In the genomic region with DNA sequence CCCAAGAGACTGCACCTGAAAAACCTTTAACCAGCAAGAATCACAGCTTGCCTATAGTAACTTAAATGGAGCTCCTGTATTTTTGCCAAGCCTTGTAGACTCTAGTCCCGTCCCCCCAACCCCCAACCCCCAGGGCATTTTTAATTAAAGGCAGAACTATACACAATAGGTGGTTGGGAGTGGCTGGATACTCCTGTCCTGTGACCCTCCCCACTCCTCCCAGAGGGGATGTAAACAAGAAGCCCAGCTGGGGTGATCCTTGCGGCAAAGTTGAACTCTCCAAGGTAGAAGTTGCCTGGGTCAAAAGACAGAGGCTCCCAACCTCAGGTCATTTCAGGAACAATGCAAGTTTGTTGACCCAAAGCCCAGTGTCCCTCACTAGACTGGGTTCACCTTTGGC, we compare ENCODE assay signal across 28 mouse cellular contexts. TPM values are rescaled to one million over a fixed set of nuclear protein-coding genes. Genes with fewer than 3 reads are reported as not detected.
DNase-seq lines count a peak whose midpoint lies in the region; ATAC-seq and TF ChIP-seq lines count a peak whose summit lies in the region.
"Had no signal": no experiment of that assay in that cellular context is flagged by ENCODE, and none has a peak within 500 bp of the region (broad histone marks: within the 10 kb centered on the region; RNA-seq: fewer than 3 reads in every experiment).

No protein-coding gene starts in this region.

- H3K27me3 ChIP-seq in E14TG2a.4 (ENCODE audit: insufficient read depth, low read length) (no peaks in the 10 kb centered on the region), ES-Bruce4 (ENCODE audit: control insufficient read depth, insufficient read depth, low read length, poor library complexity, severe bottlenecking) (no peaks in the 10 kb centered on the region)
- peaks cover 11% of the 10 kb centered on the region; the same call in 1 of the 2 replicates for H3K27me3 ChIP-seq in forebrain, embryonic 14.5 days (replicated peaks; ENCODE audit: control insufficient read depth, insufficient read depth, low read length)

- DNase-seq in ES-E14 (ENCODE audit: low read depth, low spot score) (peak; percentile 97), ZHBTc4 (ENCODE audit: low read depth, low spot score) (peak; percentile 95)
- no peak for DNase-seq in layer of hippocampus, postnatal 25 days (ENCODE audit: extremely low spot score in 1 of 2, low spot score in 1 of 2)
- no peak for DNase-seq in heart, adult 18-20 months
- no peak for DNase-seq in forebrain, embryonic 14.5 days (ENCODE audit: low spot score)
- DNase-seq: adrenal gland, adult 8-10 months; adrenal gland, postnatal 14 days; adrenal gland, postnatal 36 days; cerebellum, adult 11-12 months; cerebellum, adult 2 months; cerebellum, adult 9-10 months; cerebellum, postnatal 14 days; cerebellum, postnatal 36 days; embryo, embryonic 11 days; forebrain, postnatal 0 days had no signal

- no peak for ATAC-seq in forebrain, embryonic 14.5 days
- ATAC-seq: activated CD4-positive, CD25-positive, alpha-beta regulatory T cell, adult 4 months; forebrain, embryonic 15.5 days; forebrain, postnatal 0 days had no signal

- peak overlapping the region; percentile 80 for H3K4me3 ChIP-seq in E14TG2a.4 (replicated peaks; ENCODE audit: low read length)
- H3K4me3 ChIP-seq in ES-Bruce4 (ENCODE audit: low read depth, low read length), result no peak overlapping the region
- H3K4me3 ChIP-seq in ES-E14 (ENCODE audit: insufficient read depth in 1 of 2, low read depth in 1 of 2, low read length in 2 of 2, poor library complexity in 1 of 2, severe bottlenecking in 1 of 2), result no peak overlapping the region
- H3K4me3 ChIP-seq in forebrain, embryonic 14.5 days (ENCODE audit: low read depth, low read length), result no peak overlapping the region
- H3K4me3 ChIP-seq: embryonic facial prominence, embryonic 13.5 days; embryonic facial prominence, embryonic 15.5 days; erythroblast, embryonic 14.5 days; forebrain, embryonic 10.5 days; forebrain, embryonic 12.5 days; forebrain, embryonic 15.5 days had no signal

- no peaks in the 10 kb centered on the region for H3K36me3 ChIP-seq in E14TG2a.4 (ENCODE audit: insufficient read depth, low read length)
- H3K36me3 ChIP-seq in ES-Bruce4 (ENCODE audit: control insufficient read depth, insufficient read depth, low read length, poor library complexity, severe bottlenecking), result no peaks in the 10 kb centered on the region
- no peaks in the 10 kb centered on the region; the same call in 1 of the 2 replicates for H3K36me3 ChIP-seq in ES-E14 (ENCODE audit: control insufficient read depth, insufficient read depth, low read length, poor library complexity, severe bottlenecking)
- no peaks in the 10 kb centered on the region for H3K36me3 ChIP-seq in forebrain, embryonic 14.5 days (ENCODE audit: control insufficient read depth, insufficient read depth, low read length)
- H3K36me3 ChIP-seq: embryonic facial prominence, embryonic 13.5 days; embryonic facial prominence, embryonic 15.5 days; forebrain, embryonic 10.5 days; forebrain, embryonic 12.5 days; forebrain, embryonic 15.5 days had no signal

- H3K9me3 ChIP-seq in E14TG2a.4 (ENCODE audit: low read length), result peaks cover 7% of the 10 kb centered on the region; the same call in 1 of the 2 replicates
- H3K9me3 ChIP-seq in ES-Bruce4 (replicated peaks; ENCODE audit: control insufficient read depth, insufficient read depth, low read length, poor library complexity, severe bottlenecking), result no peaks in the 10 kb centered on the region; the same call in 1 of the 2 replicates
- no peaks in the 10 kb centered on the region for H3K9me3 ChIP-seq in ES-E14 (ENCODE audit: control insufficient read depth, insufficient read depth, low read depth, low read length)
- H3K9me3 ChIP-seq in forebrain, embryonic 14.5 days (replicated peaks; ENCODE audit: control insufficient read depth, low read length), result no peaks in the 10 kb centered on the region
- H3K9me3 ChIP-seq: embryonic facial prominence, embryonic 13.5 days; embryonic facial prominence, embryonic 15.5 days; forebrain, embryonic 10.5 days; forebrain, embryonic 12.5 days; forebrain, embryonic 15.5 days had no signal

- H3K4me1 ChIP-seq in E14TG2a.4 (replicated peaks; ENCODE audit: low read depth, low read length), result peaks cover 75% of the 10 kb centered on the region
- H3K4me1 ChIP-seq in ES-Bruce4 (ENCODE audit: control insufficient read depth, insufficient read depth, low read length), result peaks cover 6% of the 10 kb centered on the region
- peaks cover 11 to 21% of the 10 kb centered on the region in 2 experiments for H3K4me1 ChIP-seq in ES-E14 (ENCODE audit: control insufficient read depth in 2 of 2, insufficient read depth in 2 of 2, low read length in 2 of 2, poor library complexity in 1 of 2)
- no peaks in the 10 kb centered on the region for H3K4me1 ChIP-seq in forebrain, embryonic 14.5 days (ENCODE audit: control insufficient read depth, insufficient read depth, low read length)
- H3K4me1 ChIP-seq: embryonic facial prominence, embryonic 15.5 days; forebrain, embryonic 12.5 days; forebrain, embryonic 15.5 days had no signal

- in situ Hi-C loops in ES-E14 (cut with MboI; ENCODE audit: low sequenced_read_pairs in 2 of 2, unreplicated experiment in 2 of 2), result no loop called here

- H3K4me2 ChIP-seq in forebrain, embryonic 14.5 days (ENCODE audit: low read length), result no peak overlapping the region
- H3K4me2 ChIP-seq: embryonic facial prominence, embryonic 13.5 days; embryonic facial prominence, embryonic 15.5 days; forebrain, embryonic 12.5 days; forebrain, embryonic 15.5 days had no signal

- WGBS in forebrain, embryonic 14.5 days, result 19% methylated on average over 2 of the region's 2 CpGs

- H3K9ac ChIP-seq in ES-Bruce4 (ENCODE audit: low read depth, poor library complexity, severe bottlenecking) (peak overlapping the region; percentile 66), ES-E14 (ENCODE audit: insufficient read depth, low read depth, low read length, poor library complexity, severe bottlenecking) (peak overlapping the region; percentile 26; the same call in 1 of the 2 replicates)
- no peak overlapping the region for H3K9ac ChIP-seq in forebrain, embryonic 14.5 days (ENCODE audit: low read length)
- H3K9ac ChIP-seq: embryonic facial prominence, embryonic 13.5 days; embryonic facial prominence, embryonic 15.5 days; forebrain, embryonic 12.5 days; forebrain, embryonic 15.5 days; forebrain, postnatal 0 days had no signal

- TF ChIP-seq CTCF in E14TG2a.4 (conservative IDR thresholded peaks at IDR 0.05; ENCODE audit: low read length) (no peak), ES-Bruce4 (IDR thresholded peaks at IDR 0.05; ENCODE audit: low read depth, low read length) (no peak)

- TF ChIP-seq POLR2A in ES-Bruce4 (IDR thresholded peaks at IDR 0.05; ENCODE audit: insufficient read depth, low read length), result no peak

- TF ChIP-seq EP300 in ES-Bruce4 (IDR thresholded peaks at IDR 0.05; ENCODE audit: insufficient read depth, low read depth, low read length), result peak; percentile 100

- peak overlapping the region; percentile 100 for H3K27ac ChIP-seq in ES-Bruce4 (ENCODE audit: insufficient read depth, low read length)
- H3K27ac ChIP-seq in ES-E14 (ENCODE audit: insufficient read depth, low read depth, low read length, poor library complexity, severe bottlenecking), result peak overlapping the region; percentile 95
- H3K27ac ChIP-seq in forebrain, embryonic 14.5 days (ENCODE audit: low read depth, low read length), result no peak overlapping the region
- H3K27ac ChIP-seq: embryonic facial prominence, embryonic 13.5 days; embryonic facial prominence, embryonic 15.5 days; forebrain, embryonic 10.5 days; forebrain, embryonic 12.5 days; forebrain, embryonic 15.5 days had no signal

TF ChIP-seq in ES-E14, 5 proteins besides CTCF, POLR2A, EP300 and RAD21:
- no peak for TF ChIP-seq MAFK (IDR thresholded peaks at IDR 0.05; ENCODE audit: insufficient read depth, low read depth, low read length)
- 0 out of 2 replicates have a peak, but pooled peaks have one; percentile 48 for TF ChIP-seq CHD2 (IDR thresholded peaks at IDR 0.05; ENCODE audit: low read depth, low read length)
- TF ChIP-seq ZC3H11A (IDR thresholded peaks at IDR 0.05; ENCODE audit: borderline replicate concordance, low read depth, low read length), result no peak
- no peak for TF ChIP-seq HCFC1 (IDR thresholded peaks at IDR 0.05; ENCODE audit: borderline replicate concordance, insufficient read depth, low read length)

RNA-seq across cellular contexts. Expression of a gene that starts 16.9 kb away (rescaled TPM):
- 11.7 and 15.1 TPM in 2 replicates for polyA plus RNA-seq in ES-Bruce4 (2011; ENCODE audit: insufficient read depth, insufficient read length, low read depth, missing spikeins)
- total RNA-seq in ES-E14 (2012; rRNA removed), result 7.9 and 12.3 TPM in 2 replicates
- total RNA-seq in layer of hippocampus, postnatal 25 days (2021), result not detected
- total RNA-seq in heart, adult 18-20 months (2021), result not detected
- 0.19 TPM in 1 of 2 replicates, not detected in the other for polyA plus RNA-seq in forebrain, embryonic 14.5 days (2014; fragmentation: Nextera tagmentation; extraction: Ambion mirVana)
- total RNA-seq: adrenal gland, adult 18-20 months; adrenal gland, adult 8-10 months; adrenal gland, postnatal 14 days; adrenal gland, postnatal 36 days; common myeloid progenitor, adult 5-6 weeks; forebrain, postnatal 0 days; MEL had no signal
- polyA plus RNA-seq: activated CD4-positive, CD25-positive, alpha-beta regulatory T cell, adult 4 months; C2C12; cerebellum, adult 2 months; erythroblast, embryonic 14.5 days; forebrain, postnatal 0 days had no signal

Comparison
In these comparisons a context has a peak if more than half of its experiments do, and no peak if none do; other contexts are left out.
1. DNase-seq: peak in ES-E14 (single experiment) and ZHBTc4 (single experiment); none in layer of hippocampus, postnatal 25 days (0 of 2), heart, adult 18-20 months (0 of 2) and forebrain, embryonic 14.5 days (single experiment).